Mouse (Mus musculus) CH12.LX (cell line): ENCODE data around the gene Prim2.
"Not testable (repeated sequence)": the region's sequence is repeated elsewhere in the genome, so short reads cannot be mapped to it uniquely, and the experiment has no call there.

Experiments
- EP300 ChIP-seq: IDR thresholded peaks from 2 replicates; pipeline ENCODE4 v1.6.1; 2011; ENCODE audit warnings: low read length, improper control_type of control experiment
- JUN ChIP-seq: IDR thresholded peaks from 2 replicates; pipeline ENCODE4 v1.6.1; 2011; ENCODE audit warnings: low read depth, mild to moderate bottlenecking, low read length, improper control_type of control experiment, moderate library complexity; ENCODE audit not compliant: insufficient read depth
- KAT2A ChIP-seq: IDR thresholded peaks from 2 replicates; pipeline ENCODE4 v1.6.1; 2012; ENCODE audit warnings: low read length, improper control_type of control experiment, inconsistent platforms; ENCODE audit not compliant: insufficient replicate concordance
- SMC3 ChIP-seq: IDR thresholded peaks from 2 replicates; pipeline ENCODE4 v1.6.1; 2011; ENCODE audit warnings: low read depth, low read length, improper control_type of control experiment

- not testable (repeated sequence) for TF ChIP-seq JUN, KAT2A, EP300, SMC3
Measured at GRCm38 (mm10) chr1:33616642-33617041, 53.0 kb downstream of the Prim2 start.
